Mouse (Mus musculus): ENCODE measurements around the gene Dnaic2.

Dnaic2 gene

GRCm38 (mm10) chr11:114726965-114727825, at the start of gene Dnaic2:
Gene Dnaic2 (plus strand): TSS chr11:114727408.
- in situ Hi-C loops (cut with MboI): no loop called here

GRCm38 (mm10) chr11:114679582-114679981, 47.6 kb upstream of the Dnaic2 start:
- in situ Hi-C loops (cut with MboI): loop anchor here (10.0 kb wide), 1 partner anchor 115 kb away; the partner anchor contains the start of genes Btbd17 and Gpr142

- in situ Hi-C loops (cut with MboI): no loop called here
Measured at GRCm38 (mm10) chr11:114680291-114680690, 46.9 kb upstream of the Dnaic2 start.

GRCm38 (mm10) chr11:114681054-114681453, 46.2 kb upstream of the Dnaic2 start:
- in situ Hi-C loops (cut with MboI): no loop called here

- in situ Hi-C loops (cut with MboI): no loop called here
Measured at GRCm38 (mm10) chr11:114682321-114682900, 44.8 kb upstream of the Dnaic2 start.

GRCm38 (mm10) chr11:114683029-114683721, 44.0 kb upstream of the Dnaic2 start:
- in situ Hi-C loops (cut with MboI): no loop called here

GRCm38 (mm10) chr11:114683722-114684621, 43.2 kb upstream of the Dnaic2 start:
- in situ Hi-C loops (cut with MboI): no loop called here

- in situ Hi-C loops (cut with MboI): no loop called here
Measured at GRCm38 (mm10) chr11:114684627-114685373, 42.4 kb upstream of the Dnaic2 start.

GRCm38 (mm10) chr11:114685526-114686040, 41.6 kb upstream of the Dnaic2 start:
- in situ Hi-C loops (cut with MboI): no loop called here

- in situ Hi-C loops (cut with MboI): no loop called here
Measured at GRCm38 (mm10) chr11:114686221-114686959, 40.8 kb upstream of the Dnaic2 start.

- in situ Hi-C loops (cut with MboI): no loop called here
Measured at GRCm38 (mm10) chr11:114687574-114688188, 39.5 kb upstream of the Dnaic2 start.

- in situ Hi-C loops (cut with MboI): no loop called here
Measured at GRCm38 (mm10) chr11:114688729-114689128, 38.5 kb upstream of the Dnaic2 start.

- in situ Hi-C loops (cut with MboI): no loop called here
Measured at GRCm38 (mm10) chr11:114690192-114690591, 37.0 kb upstream of the Dnaic2 start.

- in situ Hi-C loops (cut with MboI): no loop called here
Measured at GRCm38 (mm10) chr11:114691454-114692182, 35.6 kb upstream of the Dnaic2 start.

- in situ Hi-C loops (cut with MboI): no loop called here
Measured at GRCm38 (mm10) chr11:114692601-114693000, 34.6 kb upstream of the Dnaic2 start.

- in situ Hi-C loops (cut with MboI): no loop called here
Measured at GRCm38 (mm10) chr11:114693456-114693855, 33.8 kb upstream of the Dnaic2 start.

- in situ Hi-C loops (cut with MboI): no loop called here
Measured at GRCm38 (mm10) chr11:114694451-114694850, 32.8 kb upstream of the Dnaic2 start.

- in situ Hi-C loops (cut with MboI): no loop called here
Measured at GRCm38 (mm10) chr11:114698496-114698895, 28.7 kb upstream of the Dnaic2 start.

GRCm38 (mm10) chr11:114699511-114699910, 27.7 kb upstream of the Dnaic2 start:
- in situ Hi-C loops (cut with MboI): no loop called here

Measured in mature B cell (primary cell).